Mouse (Mus musculus): ENCODE data around the gene Hvcn1. TPM values are rescaled to one million over a fixed set of nuclear protein-coding genes. Genes with fewer than 3 reads are reported as not detected.

Gene Hvcn1
- polyA plus RNA-seq, 1 experiment from 2014 or later: 14.3 TPM

Other genes starting within 250 kb of the Hvcn1 start
- 8.7 and 9.9 TPM in 2 replicates for gene Cux2, start 156.7 kb upstream of the Hvcn1 start, polyA plus RNA-seq (2015; fragmentation: Nextera tagmentation; extraction: Ambion mirVana)
- 0.78 and 2.3 TPM in 2 replicates for gene Myl2, start 105.9 kb upstream of the Hvcn1 start, polyA plus RNA-seq (2015; fragmentation: Nextera tagmentation; extraction: Ambion mirVana)
- 0.19 TPM in 1 of 2 replicates, not detected in the other for gene Ccdc63, start 66.0 kb upstream of the Hvcn1 start, polyA plus RNA-seq (2015; fragmentation: Nextera tagmentation; extraction: Ambion mirVana)
- 257 and 264 TPM in 2 replicates for gene Ppp1cc, start 48.5 kb upstream of the Hvcn1 start, polyA plus RNA-seq (2015; fragmentation: Nextera tagmentation; extraction: Ambion mirVana)
- gene Tctn1, start 57.7 kb downstream of the Hvcn1 start, polyA plus RNA-seq (2015; fragmentation: Nextera tagmentation; extraction: Ambion mirVana): 6.4 and 6.7 TPM in 2 replicates
- gene Pptc7, start 77.6 kb downstream of the Hvcn1 start, polyA plus RNA-seq (2015; fragmentation: Nextera tagmentation; extraction: Ambion mirVana): 8.2 and 9.1 TPM in 2 replicates
- gene Rad9b, start 147.4 kb downstream of the Hvcn1 start, polyA plus RNA-seq (2015; fragmentation: Nextera tagmentation; extraction: Ambion mirVana): 9.6 and 11.9 TPM in 2 replicates
- 218 and 230 TPM in 2 replicates for gene Vps29, start 147.6 kb downstream of the Hvcn1 start, polyA plus RNA-seq (2015; fragmentation: Nextera tagmentation; extraction: Ambion mirVana)
- gene Gpn3, start 165.1 kb downstream of the Hvcn1 start, polyA plus RNA-seq (2015; fragmentation: Nextera tagmentation; extraction: Ambion mirVana): 69.7 and 74.6 TPM in 2 replicates
- gene Fam216a, start 165.6 kb downstream of the Hvcn1 start, polyA plus RNA-seq (2015; fragmentation: Nextera tagmentation; extraction: Ambion mirVana): 57.6 and 63.6 TPM in 2 replicates
- gene Arpc3, start 185.1 kb downstream of the Hvcn1 start, polyA plus RNA-seq (2015; fragmentation: Nextera tagmentation; extraction: Ambion mirVana): 131 and 169 TPM in 2 replicates
- 44.4 and 46.9 TPM in 2 replicates for gene Anapc7, start 214.9 kb downstream of the Hvcn1 start, polyA plus RNA-seq (2015; fragmentation: Nextera tagmentation; extraction: Ambion mirVana)

Data from kidney, embryonic 15.5 days (tissue).